ENCODE assay signal across 13 mouse cellular contexts in genomic region chr2:59207240-59207639, GRCm38 (mm10). TPM values are rescaled to one million over a fixed set of nuclear protein-coding genes. Genes with fewer than 3 reads are reported as not detected.
A peak's percentile ranks its signal among the peaks of the same experiment; 100 is the strongest.
DNase-seq lines count a peak whose midpoint lies in the region; ATAC-seq and TF ChIP-seq lines count a peak whose summit lies in the region.
"Had no signal": no experiment of that assay in that cellular context is flagged by ENCODE, and none has a peak within 500 bp of the region (broad histone marks: within the 10 kb centered on the region; RNA-seq: fewer than 3 reads in every experiment).

No protein-coding gene starts in this region.

- ATAC-seq in intestine, embryonic 14.5 days (replicated peaks; ENCODE audit: low FRiP score, low TSS enrichment, low read depth) = no peak
- no peak for ATAC-seq in intestine, postnatal 0 days
- ATAC-seq in heart, embryonic 16.5 days (replicated peaks; ENCODE audit: extremely low read depth, insufficient read depth, low FRiP score) = peak; percentile 75
- ATAC-seq: activated CD4-positive, CD25-positive, alpha-beta regulatory T cell, adult 4 months had no signal

- DNase-seq in intestine, embryonic 14.5 days (ENCODE audit: low spot score) = peak; percentile 46
- DNase-seq in 3T3-L1 (ENCODE audit: low read depth, low spot score) = peak; percentile 46
- peak; percentile 85 for DNase-seq in Muller cell, postnatal 12 days (ENCODE audit: inconsistent ontology term)
- no peak for DNase-seq in right cerebral cortex, postnatal 36 days (ENCODE audit: low spot score in 2 of 2)
- DNase-seq in ovary, postnatal 14 days (ENCODE audit: low spot score) = no peak
- DNase-seq: embryo, embryonic 11 days; kidney, adult 9 months; right cerebral cortex, adult 18-20 months; thymus, postnatal 4 days had no signal

- 69% methylated on average over 4 of the region's 4 CpGs for WGBS in intestine, embryonic 14.5 days
- 59% methylated on average over 4 of the region's 4 CpGs for WGBS in intestine, postnatal 0 days
- WGBS in heart, embryonic 16.5 days = 15% methylated on average over 4 of the region's 4 CpGs

- H3K27ac ChIP-seq in intestine, embryonic 14.5 days (ENCODE audit: low read depth) = no peak overlapping the region
- H3K27ac ChIP-seq in intestine, postnatal 0 days (ENCODE audit: low read depth, low read length) = no peak overlapping the region
- peak overlapping the region; percentile 86 for H3K27ac ChIP-seq in heart, embryonic 16.5 days (ENCODE audit: low read length)
- H3K27ac ChIP-seq: forebrain, embryonic 10.5 days had no signal

- no peak overlapping the region for H3K4me2 ChIP-seq in intestine, embryonic 14.5 days (ENCODE audit: low read length)
- H3K4me2 ChIP-seq in intestine, postnatal 0 days (replicated peaks; ENCODE audit: low read depth) = no peak overlapping the region
- peak overlapping the region; percentile 53 for H3K4me2 ChIP-seq in heart, embryonic 16.5 days (ENCODE audit: low read depth, low read length)

- TF ChIP-seq CTCF in intestine, postnatal 0 days (IDR thresholded peaks at IDR 0.05; ENCODE audit: low read depth) = no peak

- no peaks in the 10 kb centered on the region for H3K36me3 ChIP-seq in intestine, embryonic 14.5 days (ENCODE audit: control insufficient read depth, insufficient read depth, low read length)
- 0 out of 2 replicates have a peak, but pooled peaks cover 3% of the 10 kb centered on the region for H3K36me3 ChIP-seq in intestine, postnatal 0 days (ENCODE audit: control insufficient read depth, insufficient read depth)
- no peaks in the 10 kb centered on the region; the same call in 1 of the 2 replicates for H3K36me3 ChIP-seq in heart, embryonic 16.5 days (ENCODE audit: control insufficient read depth, insufficient read depth)

- H3K9ac ChIP-seq in intestine, embryonic 14.5 days (ENCODE audit: low read length) = no peak overlapping the region
- no peak overlapping the region for H3K9ac ChIP-seq in intestine, postnatal 0 days (ENCODE audit: low read depth, low read length)
- peak overlapping the region; percentile 51 for H3K9ac ChIP-seq in heart, embryonic 16.5 days (ENCODE audit: low read length)

- H3K27me3 ChIP-seq in intestine, embryonic 14.5 days (replicated peaks; ENCODE audit: control insufficient read depth, insufficient read depth, low read length) = no peaks in the 10 kb centered on the region
- no peaks in the 10 kb centered on the region for H3K27me3 ChIP-seq in intestine, postnatal 0 days (replicated peaks; ENCODE audit: control insufficient read depth, insufficient read depth, low read length)
- no peaks in the 10 kb centered on the region for H3K27me3 ChIP-seq in heart, embryonic 16.5 days (ENCODE audit: control insufficient read depth, insufficient read depth, low read length)

- no peak overlapping the region for H3K4me3 ChIP-seq in intestine, embryonic 14.5 days (ENCODE audit: low read depth, low read length)
- no peak overlapping the region for H3K4me3 ChIP-seq in intestine, postnatal 0 days (ENCODE audit: low read depth, low read length)
- H3K4me3 ChIP-seq in heart, embryonic 16.5 days (ENCODE audit: low read length) = peak overlapping the region; percentile 21
- H3K4me3 ChIP-seq: forebrain, embryonic 10.5 days had no signal

- H3K9me3 ChIP-seq in intestine, embryonic 14.5 days (ENCODE audit: control insufficient read depth, low read length) = no peaks in the 10 kb centered on the region
- H3K9me3 ChIP-seq in intestine, postnatal 0 days (ENCODE audit: control insufficient read depth) = no peaks in the 10 kb centered on the region
- H3K9me3 ChIP-seq in heart, embryonic 16.5 days (replicated peaks; ENCODE audit: control insufficient read depth, low read length) = no peaks in the 10 kb centered on the region
- H3K9me3 ChIP-seq: forebrain, embryonic 10.5 days had no signal

- peaks cover 6% of the 10 kb centered on the region; the same call in 1 of the 2 replicates for H3K4me1 ChIP-seq in intestine, embryonic 14.5 days (replicated peaks; ENCODE audit: control insufficient read depth, insufficient read depth, low read length)
- no peaks in the 10 kb centered on the region for H3K4me1 ChIP-seq in intestine, postnatal 0 days (replicated peaks; ENCODE audit: control insufficient read depth, insufficient read depth, low read length)
- H3K4me1 ChIP-seq in heart, embryonic 16.5 days (ENCODE audit: control insufficient read depth, insufficient read depth, low read length) = peaks cover 51% of the 10 kb centered on the region

RNA-seq across cellular contexts. Expression of gene Pkp4, which starts 46.6 kb away (rescaled TPM):
- 24.4 and 25.6 TPM in 2 replicates for polyA plus RNA-seq in intestine, embryonic 14.5 days (2014; fragmentation: Nextera tagmentation; extraction: Ambion mirVana)
- polyA plus RNA-seq in intestine, postnatal 0 days (2015; fragmentation: Nextera tagmentation; extraction: Ambion mirVana) = 27.7 and 30.5 TPM in 2 replicates
- polyA plus RNA-seq in heart, embryonic 16.5 days (2015; fragmentation: Nextera tagmentation; extraction: Ambion mirVana) = 44.5 and 48.3 TPM in 2 replicates

RNA-seq across cellular contexts. Expression of gene Ccdc148, which starts 46.8 kb away (rescaled TPM):
- 0.51 and 0.62 TPM in 2 replicates for polyA plus RNA-seq in intestine, embryonic 14.5 days (2014; fragmentation: Nextera tagmentation; extraction: Ambion mirVana)
- polyA plus RNA-seq in intestine, postnatal 0 days (2015; fragmentation: Nextera tagmentation; extraction: Ambion mirVana) = 0.80 and 0.81 TPM in 2 replicates
- 1.0 and 1.1 TPM in 2 replicates for polyA plus RNA-seq in heart, embryonic 16.5 days (2015; fragmentation: Nextera tagmentation; extraction: Ambion mirVana)

Comparison
In these comparisons a context has a peak if more than half of its experiments do, and no peak if none do; other contexts are left out.
1. DNase-seq: peak in intestine, embryonic 14.5 days (single experiment), 3T3-L1 (single experiment) and Muller cell, postnatal 12 days (single experiment); none in right cerebral cortex, postnatal 36 days (0 of 2) and ovary, postnatal 14 days (single experiment).